Mouse (Mus musculus): ENCODE data around the gene Gsg1l.

Gene Gsg1l

GRCm38 (mm10) chr7:125859564-125859963 lies 222.6 kb downstream of the Gsg1l start:
- DNase-seq, result no peak

DNA sequence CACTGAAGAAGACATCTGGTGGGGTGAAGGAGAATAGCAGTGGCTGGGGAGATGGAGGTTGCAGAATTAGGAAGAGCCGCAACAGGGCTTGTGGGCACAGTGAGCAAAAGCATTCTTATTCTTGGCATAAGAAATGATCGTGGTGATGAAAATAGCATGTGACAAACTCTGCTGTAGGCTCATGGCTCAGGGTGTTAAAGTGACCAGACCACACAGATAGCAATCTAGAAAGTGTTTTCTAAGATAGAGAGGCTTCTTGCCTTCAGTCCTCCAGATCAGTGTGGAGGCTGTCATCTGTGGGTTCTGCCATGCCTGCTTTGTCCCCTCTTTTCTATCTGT lies 234.7 kb downstream of the Gsg1l start:
- no peak for DNase-seq

- DNase-seq, result no peak
Measured at GRCm38 (mm10) chr7:125846866-125847527, 235.2 kb downstream of the Gsg1l start.

DNA sequence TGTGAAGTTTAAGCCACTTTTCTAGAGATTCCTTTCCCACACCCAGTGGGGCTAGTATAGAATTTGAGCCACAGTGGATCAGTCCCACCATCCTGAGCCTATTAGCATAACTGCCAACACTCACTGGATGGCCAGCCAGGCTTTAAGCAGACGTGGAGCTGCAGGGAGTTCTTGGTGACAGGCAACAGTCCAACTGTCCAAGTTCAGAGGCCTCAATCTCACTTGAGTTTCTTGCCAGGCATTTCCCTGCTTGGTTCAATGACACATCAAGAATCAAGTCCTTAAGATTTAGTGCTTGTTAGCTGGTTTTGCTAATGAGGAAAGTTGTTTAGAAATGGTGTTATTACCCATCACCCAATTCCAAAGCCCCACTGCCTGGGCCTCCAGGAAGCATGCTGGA lies 236.6 kb downstream of the Gsg1l start:
- no peak for DNase-seq

- no peak for DNase-seq
Measured at GRCm38 (mm10) chr7:125838078-125838742, 244.0 kb downstream of the Gsg1l start.

DNA sequence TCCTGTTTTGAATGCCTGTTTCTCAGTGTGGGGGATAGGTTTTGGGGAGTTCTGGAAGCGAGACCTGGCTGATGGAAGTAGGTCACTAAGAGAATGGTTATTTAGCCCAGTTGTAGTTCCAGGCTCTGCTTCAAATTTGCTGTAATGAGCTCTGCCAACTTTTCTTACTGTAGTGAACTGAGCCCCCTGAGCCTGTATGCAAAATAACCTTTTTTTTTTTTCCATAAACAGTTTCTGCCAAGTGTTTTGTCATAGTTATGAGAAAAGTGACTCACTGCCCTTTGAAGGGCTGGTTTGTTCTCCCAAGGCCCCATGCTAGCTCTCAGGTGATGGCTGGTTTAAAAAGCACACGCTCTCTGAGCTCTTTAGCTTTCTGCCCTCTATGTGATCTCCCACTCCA lies 248.7 kb downstream of the Gsg1l start:
- no peak for DNase-seq

DNA sequence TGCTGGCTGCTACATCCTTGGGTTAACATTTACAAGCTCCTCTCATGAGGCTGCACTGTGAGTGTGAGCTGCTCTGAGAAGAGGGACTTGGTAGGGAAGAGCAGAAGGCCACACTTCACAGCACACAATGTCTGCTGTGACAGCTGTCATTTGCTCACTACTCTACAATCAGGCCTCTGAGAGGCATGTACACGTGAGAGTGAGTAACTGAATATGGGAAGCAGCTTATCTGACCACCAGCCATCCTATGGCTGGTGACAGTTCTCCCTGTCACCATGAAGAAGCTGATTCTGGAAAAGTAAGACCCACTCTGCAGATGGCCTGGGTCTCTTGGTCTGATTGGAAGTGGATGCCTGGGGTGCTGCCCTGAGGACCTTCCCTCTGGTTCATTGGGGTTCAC lies 249.4 kb downstream of the Gsg1l start:
- DNase-seq, result no peak

DNA sequence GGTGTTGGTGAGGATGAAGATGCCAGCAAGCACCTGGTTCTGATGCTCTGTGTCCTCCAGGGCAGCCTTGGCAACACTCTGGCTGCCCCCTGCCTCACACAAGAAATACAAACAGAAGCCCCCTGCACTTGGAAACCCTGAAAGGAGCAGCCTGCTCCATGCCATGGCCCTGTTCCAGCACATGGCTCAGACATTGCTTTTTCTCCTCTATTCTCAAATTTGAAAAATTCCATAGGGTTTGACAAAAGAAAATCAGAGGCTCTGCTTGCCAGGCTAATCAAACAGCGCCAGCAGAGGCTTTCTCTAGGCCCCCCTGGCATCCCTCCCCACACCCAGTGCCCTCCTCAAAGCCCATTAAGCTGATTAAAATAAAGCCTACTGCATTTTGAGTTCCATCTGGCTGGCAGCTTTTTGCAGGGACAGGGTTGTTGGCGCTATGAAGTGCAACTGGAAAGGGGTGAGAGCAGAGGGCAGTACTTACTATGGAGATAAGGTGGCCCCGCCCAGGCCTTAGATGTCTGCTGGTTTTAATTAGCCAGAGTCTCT lies 253.0 kb downstream of the Gsg1l start:
- DNase-seq, result no peak

DNA sequence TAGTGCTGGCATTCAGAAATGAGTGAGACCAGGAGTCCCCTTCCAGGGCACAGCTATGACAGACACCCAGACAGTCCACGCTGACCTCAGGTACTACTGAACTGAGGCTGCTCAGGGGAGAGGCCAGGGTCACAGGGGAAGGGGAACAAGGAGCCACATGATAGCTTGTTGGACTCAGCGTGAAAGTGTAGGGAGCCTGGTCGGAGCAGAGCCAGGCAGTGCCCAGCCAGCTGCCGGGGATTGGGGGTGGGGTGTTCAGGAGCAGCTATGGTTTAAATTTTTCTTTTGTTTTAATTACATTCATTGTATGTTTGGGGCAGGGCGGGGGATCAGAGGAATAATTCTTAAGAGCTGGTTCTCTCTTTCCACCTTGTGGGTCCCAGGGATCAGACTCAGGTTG lies 253.7 kb downstream of the Gsg1l start:
- no peak for DNase-seq

All from B cell, adult 2 months (primary cell).